ENCODE assay signal across 9 mouse cellular contexts in genomic region chr7:45447325-45447990, GRCm38 (mm10). TPM values are rescaled to one million over a fixed set of nuclear protein-coding genes. Genes with fewer than 3 reads are reported as not detected.
DNase-seq lines count a peak whose midpoint lies in the region; ATAC-seq and TF ChIP-seq lines count a peak whose summit lies in the region.
"Had no signal": no experiment of that assay in that cellular context is flagged by ENCODE, and none has a peak within 500 bp of the region (broad histone marks: within the 10 kb centered on the region; RNA-seq: fewer than 3 reads in every experiment).

No protein-coding gene starts in this region.

- WGBS in liver, embryonic 11.5 days, result 26% methylated on average over 11 of the region's 11 CpGs

- DNase-seq in gastrocnemius, adult 2 months, result peak; percentile 46
- no peak for DNase-seq in gastrocnemius, postnatal 25 days
- DNase-seq in CD4-positive, CD25-positive, alpha-beta regulatory T cell, adult 2 months (ENCODE audit: low read depth, low spot score), result peak; percentile 72
- peak; percentile 68 for DNase-seq in embryo, embryonic 10.5 days (ENCODE audit: low spot score)
- no peak for DNase-seq in liver, embryonic 11.5 days (ENCODE audit: low spot score)
- peak; percentile 60 for DNase-seq in splenic B cell, adult 2 months (ENCODE audit: low read depth, low spot score)
- no peak for DNase-seq in urinary bladder, postnatal 10 days (ENCODE audit: low spot score)
- no peak for DNase-seq in frontal cortex, postnatal 14 days (ENCODE audit: low spot score in 2 of 2)

- peaks cover 13% of the 10 kb centered on the region for H3K4me1 ChIP-seq in liver, embryonic 11.5 days (replicated peaks; ENCODE audit: control insufficient read depth, insufficient read depth, low read length)

- peak; percentile 73 for TF ChIP-seq CTCF in gastrocnemius, adult 2 months (IDR thresholded peaks at IDR 0.05)

- peak overlapping the region; percentile 93 for H3K27ac ChIP-seq in gastrocnemius, adult 2 months
- no peak overlapping the region for H3K27ac ChIP-seq in liver, embryonic 11.5 days (ENCODE audit: low read depth, low read length)

- intact Hi-C loops in gastrocnemius, adult 2 months (cut with DNase I), result no loop called here

- ATAC-seq in liver, embryonic 11.5 days (replicated peaks; ENCODE audit: low FRiP score), result peak; percentile 72

- peaks cover 12% of the 10 kb centered on the region; the same call in 1 of the 2 replicates for H3K36me3 ChIP-seq in liver, embryonic 11.5 days (ENCODE audit: control insufficient read depth, insufficient read depth, low read length)
- no peaks in the 10 kb centered on the region; the same call in 1 of the 2 replicates for H3K36me3 ChIP-seq in splenic B cell, adult 2 months (ENCODE audit: control insufficient read depth, insufficient read depth, low read length, poor library complexity, severe bottlenecking)

- H3K9me3 ChIP-seq in liver, embryonic 11.5 days (ENCODE audit: control insufficient read depth, low read length), result no peaks in the 10 kb centered on the region

- H3K4me2 ChIP-seq in liver, embryonic 11.5 days, result peak overlapping the region; percentile 51

- no peaks in the 10 kb centered on the region for H3K27me3 ChIP-seq in liver, embryonic 11.5 days (replicated peaks; ENCODE audit: control insufficient read depth, insufficient read depth, low read length)
- H3K27me3 ChIP-seq in splenic B cell, adult 2 months (ENCODE audit: control insufficient read depth, insufficient read depth, low read length, poor library complexity, severe bottlenecking), result no peaks in the 10 kb centered on the region

- H3K4me3 ChIP-seq in gastrocnemius, adult 2 months, result peak overlapping the region; percentile 48
- peak overlapping the region; percentile 23 for H3K4me3 ChIP-seq in liver, embryonic 11.5 days (ENCODE audit: low read depth, low read length)

- H3K9ac ChIP-seq in liver, embryonic 11.5 days (ENCODE audit: low read depth, low read length), result peak overlapping the region; percentile 32; the same call in 1 of the 2 replicates

RNA-seq across cellular contexts. Expression of gene Ruvbl2, which starts 9.6 kb away (rescaled TPM):
- 10 to 100 TPM; 18.2 to 28.1 TPM for total RNA-seq in gastrocnemius, adult 2 months (2021)
- total RNA-seq in gastrocnemius, postnatal 25 days (2021), result 10 to 100 TPM; 23.3 to 23.8 TPM
- 240 and 250 TPM in 2 replicates for polyA plus RNA-seq in liver, embryonic 11.5 days (2014; fragmentation: Nextera tagmentation; extraction: Ambion mirVana)

RNA-seq across cellular contexts. Expression of gene Ftl1, which starts 12.2 kb away (rescaled TPM):
- total RNA-seq in gastrocnemius, adult 2 months (2021), result 100 to 1,000 TPM; 122 to 149 TPM
- 100 to 1,000 TPM; 125 to 149 TPM for total RNA-seq in gastrocnemius, postnatal 25 days (2021)
- polyA plus RNA-seq in liver, embryonic 11.5 days (2014; fragmentation: Nextera tagmentation; extraction: Ambion mirVana), result 6,297 and 6,318 TPM in 2 replicates

RNA-seq across cellular contexts. Expression of gene Gys1, which starts 12.8 kb away (rescaled TPM):
- 100 to 1,000 TPM; 279 to 365 TPM for total RNA-seq in gastrocnemius, adult 2 months (2021)
- 100 to 1,000 TPM; 243 to 327 TPM for total RNA-seq in gastrocnemius, postnatal 25 days (2021)
- 21.4 and 23.7 TPM in 2 replicates for polyA plus RNA-seq in liver, embryonic 11.5 days (2014; fragmentation: Nextera tagmentation; extraction: Ambion mirVana)

RNA-seq across cellular contexts. Expression of gene Bax, which starts 19.2 kb away (rescaled TPM):
- 10 to 100 TPM; 17.6 to 18.4 TPM for total RNA-seq in gastrocnemius, adult 2 months (2021)
- total RNA-seq in gastrocnemius, postnatal 25 days (2021), result 10 to 100 TPM; 15.6 to 16.9 TPM
- 190 and 212 TPM in 2 replicates for polyA plus RNA-seq in liver, embryonic 11.5 days (2014; fragmentation: Nextera tagmentation; extraction: Ambion mirVana)

RNA-seq across cellular contexts. Expression of gene Lhb, which starts 26.8 kb away (rescaled TPM):
- total RNA-seq in gastrocnemius, adult 2 months (2021), result under 1 TPM; 0.51 to 0.73 TPM
- 1 to 10 TPM in 1 of 2 experiments, not detected in 1; 1.6 TPM for total RNA-seq in gastrocnemius, postnatal 25 days (2021)
- polyA plus RNA-seq in liver, embryonic 11.5 days (2014; fragmentation: Nextera tagmentation; extraction: Ambion mirVana), result 0.26 TPM in 1 of 2 replicates, not detected in the other
- total RNA-seq: left cerebral cortex, postnatal 14 days had no signal

Comparison
In these comparisons a context has a peak if more than half of its experiments do, and no peak if none do; other contexts are left out.
1. DNase-seq: peak in gastrocnemius, adult 2 months (single experiment), CD4-positive, CD25-positive, alpha-beta regulatory T cell, adult 2 months (single experiment), embryo, embryonic 10.5 days (single experiment) and splenic B cell, adult 2 months (single experiment); none in gastrocnemius, postnatal 25 days (single experiment), liver, embryonic 11.5 days (single experiment), urinary bladder, postnatal 10 days (single experiment) and frontal cortex, postnatal 14 days (0 of 2).